Mouse (Mus musculus) ovary, postnatal 10 days (tissue): ENCODE measurements around the gene Gm37240.

Experiments
- DNase-seq: peaks from one replicate; pipeline ENCODE4 v3.0.0; 2022; ENCODE audit warnings: low spot score

Gene Gm37240

DNA sequence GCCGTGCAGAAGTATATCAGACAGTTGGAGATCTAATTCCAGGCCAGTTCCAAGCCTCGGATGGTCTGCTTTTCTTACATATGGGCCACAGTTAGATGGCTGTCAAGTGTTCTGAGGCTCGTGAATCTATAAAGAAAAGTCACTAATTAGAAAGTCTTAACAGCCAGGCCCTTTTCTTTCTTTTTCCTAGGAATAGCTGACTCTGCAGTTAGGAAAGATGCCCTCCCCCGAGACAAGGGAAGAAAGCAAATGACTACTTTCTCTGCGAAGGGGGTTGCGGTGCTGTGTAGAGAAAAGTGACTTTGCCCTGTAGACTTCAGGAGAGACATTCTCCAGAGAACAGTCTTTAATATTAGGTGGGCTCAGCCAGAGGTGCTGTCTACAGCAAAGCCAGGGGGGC lies 399.9 kb downstream of the Gm37240 start:
- DNase-seq, result no peak

- DNase-seq, result no peak
These were observed 401.7 kb downstream of the Gm37240 start for GRCm38 (mm10) chr3:85485536-85486190.

DNA sequence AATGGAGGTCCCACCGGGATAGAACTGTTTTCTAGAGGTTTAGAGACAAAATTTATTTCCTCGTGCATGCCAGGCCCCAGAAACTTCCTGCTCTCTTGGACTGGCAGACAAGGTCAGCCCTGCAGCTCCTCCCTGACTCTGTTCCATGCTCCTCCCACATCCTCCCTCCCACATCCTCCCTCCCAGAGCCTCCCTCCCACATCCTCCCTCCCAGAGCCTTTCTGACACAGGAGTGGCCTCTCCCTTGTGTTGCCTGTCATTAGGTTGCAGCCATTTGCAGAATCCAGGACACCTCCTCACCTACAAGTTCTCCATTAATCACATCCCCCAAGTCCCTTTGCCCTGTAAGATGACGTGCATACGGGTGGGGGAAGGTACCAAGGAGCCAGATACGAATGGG lies 404.7 kb downstream of the Gm37240 start:
- DNase-seq, result no peak

DNA sequence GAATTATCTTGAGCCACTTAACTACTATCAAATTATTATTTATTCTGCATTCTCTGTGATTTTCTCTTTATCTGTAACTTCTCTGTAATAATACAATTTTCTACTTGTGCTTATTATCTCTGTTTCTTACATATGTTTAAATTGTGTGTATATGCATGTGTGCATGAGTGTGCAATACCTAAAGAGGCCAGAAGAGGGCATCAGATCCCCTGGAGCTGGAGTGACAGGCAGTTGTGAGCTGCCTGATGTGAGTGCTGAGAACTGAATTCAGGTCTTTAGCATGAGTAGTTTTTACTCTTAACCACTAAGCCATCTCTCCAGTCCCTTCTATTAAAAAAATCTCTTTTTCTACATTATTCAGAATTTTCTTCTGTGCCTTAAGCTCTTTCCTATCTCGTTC lies 406.7 kb downstream of the Gm37240 start:
- no peak for DNase-seq

DNA sequence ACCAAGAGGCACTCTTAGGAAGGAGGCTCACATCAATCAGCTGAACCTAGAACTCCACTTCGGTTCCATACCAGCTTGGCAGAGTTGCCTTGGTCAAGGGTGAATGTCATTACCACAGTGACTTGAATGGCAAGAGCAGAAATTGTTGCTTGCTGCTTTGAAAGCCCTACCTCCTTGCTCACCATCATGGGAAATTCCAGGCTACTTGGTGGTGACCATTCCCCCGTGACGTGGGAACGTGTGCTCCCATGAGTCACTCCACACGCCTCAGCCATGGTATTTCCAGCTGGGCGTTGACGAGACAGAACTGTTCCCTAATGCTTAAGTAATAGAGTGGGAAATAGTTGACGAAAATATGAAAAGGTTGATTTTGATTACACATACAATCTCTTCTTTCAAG lies 408.6 kb downstream of the Gm37240 start:
- no peak for DNase-seq

DNA sequence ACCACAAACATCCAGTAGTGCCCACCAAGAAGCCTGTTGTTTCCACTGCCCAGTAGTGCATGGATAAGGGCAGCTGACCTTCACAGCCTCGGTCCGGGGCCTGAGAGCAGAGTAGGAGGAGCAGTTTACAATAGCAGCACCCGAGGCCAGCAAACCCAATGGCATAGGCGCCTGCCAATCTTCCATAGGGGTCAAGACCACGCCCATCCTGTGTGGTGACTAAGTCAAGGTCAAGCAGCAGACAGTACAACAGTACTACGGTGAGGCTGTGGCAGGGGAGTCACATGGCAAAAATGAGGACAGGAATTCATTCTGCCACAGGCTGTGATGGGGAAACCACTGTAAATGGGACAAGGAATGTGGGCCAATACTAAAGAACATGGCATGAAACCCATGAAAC lies 417.6 kb downstream of the Gm37240 start:
- no peak for DNase-seq

DNA sequence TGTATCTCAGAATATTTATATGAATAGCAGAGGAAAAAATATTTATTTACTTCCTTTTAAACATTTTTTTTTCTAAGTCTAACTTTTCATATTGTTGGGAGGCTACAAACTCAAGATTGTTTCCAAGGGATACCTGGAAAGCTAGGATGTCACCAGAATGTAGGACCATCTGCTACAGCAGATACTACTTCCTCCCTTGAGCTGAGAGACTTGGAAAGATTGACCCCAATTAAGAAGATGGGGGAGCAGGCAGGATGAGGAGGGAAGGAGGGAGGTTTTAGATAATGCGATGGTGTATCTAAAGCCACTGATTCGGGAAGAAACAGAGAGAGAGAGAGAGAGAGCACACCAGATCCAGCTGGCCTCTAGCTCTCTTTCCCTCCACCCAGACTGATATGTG lies 418.3 kb downstream of the Gm37240 start:
- DNase-seq, result no peak

GRCm38 (mm10) chr3:85465283-85466025 lies 421.9 kb downstream of the Gm37240 start:
- no peak for DNase-seq

GRCm38 (mm10) chr3:85460021-85460420 lies 427.3 kb downstream of the Gm37240 start:
- DNase-seq, result no peak

- no peak for DNase-seq
These were observed 430.3 kb downstream of the Gm37240 start for GRCm38 (mm10) chr3:85456983-85457382.

- no peak for DNase-seq
These were observed 431.9 kb downstream of the Gm37240 start for GRCm38 (mm10) chr3:85455453-85455852.

GRCm38 (mm10) chr3:85454001-85454400 lies 433.3 kb downstream of the Gm37240 start:
- DNase-seq, result no peak

- no peak for DNase-seq
These were observed 437.9 kb downstream of the Gm37240 start for GRCm38 (mm10) chr3:85449461-85449860.

DNA sequence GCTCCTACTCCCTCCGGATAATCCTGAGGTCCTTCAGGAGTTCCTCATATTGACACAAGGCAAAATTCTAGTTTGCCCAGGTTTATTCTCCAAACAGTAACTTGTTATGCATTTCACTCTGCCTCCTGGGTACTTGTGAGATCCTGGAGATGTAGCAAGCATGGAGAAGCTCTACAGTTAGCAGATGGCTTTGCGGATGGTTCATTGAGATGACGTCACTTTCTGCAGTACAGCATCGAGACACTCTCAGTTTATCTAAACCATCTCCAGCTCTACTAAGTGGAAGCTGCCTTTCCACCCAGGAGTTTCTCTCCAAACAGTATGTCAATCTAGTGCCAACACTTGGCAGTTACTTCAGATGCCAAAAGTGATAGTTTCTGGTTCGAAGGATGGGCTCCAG lies 444.5 kb downstream of the Gm37240 start:
- no peak for DNase-seq

DNA sequence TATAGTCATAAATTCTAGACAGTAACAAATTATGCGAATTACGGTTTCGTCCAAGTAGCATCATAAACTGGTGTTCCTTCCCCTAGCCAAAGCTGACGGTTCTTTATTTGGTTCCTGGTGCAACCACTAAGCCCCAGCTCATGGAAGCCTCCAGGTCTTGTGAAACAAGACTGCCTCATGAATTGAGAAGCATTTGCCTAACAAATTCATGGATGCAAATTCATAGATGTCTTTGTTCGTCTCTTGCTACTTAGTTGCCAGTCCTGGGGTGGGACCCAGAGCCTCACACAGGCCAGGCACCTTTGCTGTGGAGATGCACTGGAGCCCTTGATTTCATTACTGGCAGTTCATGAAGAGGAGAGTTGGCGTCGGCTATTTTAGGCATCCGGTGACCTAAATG lies 445.1 kb downstream of the Gm37240 start:
- DNase-seq, result no peak

DNA sequence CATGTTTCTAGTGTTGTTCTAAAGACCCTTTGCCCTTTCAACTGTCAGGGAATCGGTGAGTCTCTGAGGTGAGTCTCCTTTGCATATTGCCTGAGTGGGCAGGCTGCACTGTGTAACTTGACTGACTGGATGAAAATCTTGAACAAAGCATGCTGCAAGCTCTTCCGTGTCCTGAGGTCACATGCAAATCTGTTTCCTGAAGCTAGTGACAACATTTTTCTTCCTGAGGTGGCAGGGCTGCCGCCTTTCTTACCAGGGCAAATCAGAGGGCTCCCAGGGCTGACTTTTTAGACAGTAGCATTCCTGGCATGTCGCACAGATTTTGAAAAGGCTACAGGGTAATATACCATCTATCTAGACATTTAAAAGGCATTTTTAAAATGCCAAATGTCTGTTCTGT lies 451.9 kb downstream of the Gm37240 start:
- DNase-seq, result no peak

DNA sequence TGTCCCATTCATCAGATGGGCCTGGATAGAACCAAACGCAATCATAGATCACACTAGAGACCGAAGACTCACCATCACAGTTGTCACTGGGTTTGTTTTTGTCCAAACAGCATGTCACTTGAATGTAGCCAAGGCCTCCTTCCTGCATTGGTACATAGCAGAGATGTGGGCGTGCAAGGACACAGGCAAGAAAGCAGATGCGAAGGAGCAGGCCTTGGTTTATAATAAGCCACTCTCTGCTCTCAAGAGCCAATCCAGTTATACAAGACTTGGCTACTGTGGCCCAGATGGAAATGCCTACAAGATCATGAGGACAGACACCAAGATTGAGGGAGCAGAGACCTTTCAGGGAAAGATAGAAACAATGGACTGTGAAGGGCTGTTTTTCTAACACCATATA lies 456.1 kb downstream of the Gm37240 start:
- DNase-seq, result no peak

DNA sequence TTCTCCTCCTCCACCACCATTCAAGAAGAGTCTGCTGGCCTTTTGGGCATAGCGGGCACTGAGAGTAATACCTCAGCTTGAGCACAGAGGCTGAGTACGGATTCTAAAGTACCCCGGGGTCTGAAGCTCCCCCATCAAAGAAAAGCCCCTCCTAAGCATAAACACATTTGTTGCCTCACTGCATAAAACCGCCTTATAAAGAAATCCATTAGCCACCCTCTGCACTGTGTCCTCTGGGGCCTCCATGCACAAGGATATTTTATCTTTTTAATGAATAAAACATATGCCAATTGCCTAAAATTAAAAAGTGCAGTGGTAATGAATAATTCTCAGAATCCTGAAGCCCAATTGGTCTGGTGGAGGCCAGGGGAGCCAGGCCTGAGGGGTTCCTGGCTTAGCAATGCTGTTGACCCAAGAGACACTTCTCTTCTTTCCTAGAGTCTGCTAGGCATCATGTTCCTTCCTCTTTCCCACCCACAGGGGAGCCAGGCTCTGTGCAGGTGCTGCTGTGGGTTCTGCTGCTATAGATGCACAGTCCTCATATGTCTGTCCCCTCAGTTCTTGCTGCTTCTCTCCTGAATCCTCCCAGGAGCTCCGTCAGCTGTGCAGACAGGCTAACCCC lies 463.8 kb downstream of the Gm37240 start:
- DNase-seq, result no peak

GRCm38 (mm10) chr3:85421403-85421802 lies 465.9 kb downstream of the Gm37240 start:
- DNase-seq, result no peak

GRCm38 (mm10) chr3:85417663-85418062 lies 469.7 kb downstream of the Gm37240 start:
- DNase-seq, result no peak

GRCm38 (mm10) chr3:85398841-85399240 lies 488.5 kb downstream of the Gm37240 start:
- no peak for DNase-seq

DNA sequence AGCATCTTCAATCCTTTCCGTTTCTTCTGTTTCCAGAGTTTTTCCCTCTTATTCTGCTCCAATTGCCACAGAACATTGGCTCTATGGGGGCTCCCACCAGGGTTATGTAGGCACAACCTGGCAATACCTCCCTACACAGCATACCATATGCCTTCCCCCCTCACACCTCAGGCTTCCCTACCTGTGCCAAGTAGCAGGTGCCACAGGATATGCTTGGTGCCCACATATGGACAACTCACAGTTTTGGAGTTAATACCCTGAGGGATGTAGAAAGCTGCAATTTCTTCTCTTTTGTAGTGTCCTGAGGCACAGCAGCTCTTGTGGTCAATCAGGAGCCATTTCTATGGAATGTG lies 488.9 kb downstream of the Gm37240 start:
- DNase-seq, result no peak

DNA sequence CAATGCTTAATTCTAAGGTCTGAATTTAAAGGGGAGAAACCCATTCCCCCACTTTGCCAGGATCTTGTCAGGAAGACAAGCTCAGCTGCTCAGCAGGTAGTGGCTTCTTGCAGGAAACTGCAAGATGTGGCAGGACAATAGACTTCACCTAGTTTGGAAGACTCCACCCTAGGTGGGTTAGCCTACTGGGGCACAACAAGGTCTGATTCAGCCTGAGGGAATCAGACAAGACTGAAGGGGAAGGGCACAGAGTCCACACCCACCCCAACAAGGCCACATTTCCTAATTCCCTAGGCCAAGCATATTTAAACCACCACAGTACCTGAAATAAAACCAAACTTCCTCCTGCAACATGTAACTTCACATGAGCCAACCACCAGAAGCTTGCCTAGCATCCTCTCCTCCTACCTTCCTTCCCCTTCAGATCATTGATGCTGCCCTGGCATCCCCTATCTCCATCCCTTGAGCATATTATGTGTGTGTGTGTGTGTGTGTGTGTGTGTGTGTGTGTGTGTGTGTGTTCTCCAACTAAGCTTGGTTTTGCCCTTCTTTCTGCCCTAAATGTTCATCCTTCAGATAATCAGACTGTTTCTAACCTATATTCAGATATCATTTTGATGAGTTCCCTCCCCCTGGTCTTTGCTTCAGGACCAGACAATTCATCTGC lies 489.4 kb downstream of the Gm37240 start:
- DNase-seq, result no peak
